Mouse (Mus musculus) heart, adult 10 weeks (tissue): ENCODE measurements around the gene Dmac2. TPM values are rescaled to one million over a fixed set of nuclear protein-coding genes. Genes with fewer than 3 reads are reported as not detected.

ENCODE experiments used
- polyA plus RNA-seq: library from polyadenylated mRNA; stranded (reverse); fragments of 350-450 nt; fragmentation: Illumina TruSeq; extraction: RNeasy Lipid Tissue Mini Kit (QIAGEN cat#74804); gene quantifications from one replicate; pipeline ENCODE4 v1.2.3, GENCODE M21; 2014; ENCODE audit warnings: low read depth, low replicate concordance

The Dmac2 gene
- polyA plus RNA-seq, result 79.6 TPM

DNA sequence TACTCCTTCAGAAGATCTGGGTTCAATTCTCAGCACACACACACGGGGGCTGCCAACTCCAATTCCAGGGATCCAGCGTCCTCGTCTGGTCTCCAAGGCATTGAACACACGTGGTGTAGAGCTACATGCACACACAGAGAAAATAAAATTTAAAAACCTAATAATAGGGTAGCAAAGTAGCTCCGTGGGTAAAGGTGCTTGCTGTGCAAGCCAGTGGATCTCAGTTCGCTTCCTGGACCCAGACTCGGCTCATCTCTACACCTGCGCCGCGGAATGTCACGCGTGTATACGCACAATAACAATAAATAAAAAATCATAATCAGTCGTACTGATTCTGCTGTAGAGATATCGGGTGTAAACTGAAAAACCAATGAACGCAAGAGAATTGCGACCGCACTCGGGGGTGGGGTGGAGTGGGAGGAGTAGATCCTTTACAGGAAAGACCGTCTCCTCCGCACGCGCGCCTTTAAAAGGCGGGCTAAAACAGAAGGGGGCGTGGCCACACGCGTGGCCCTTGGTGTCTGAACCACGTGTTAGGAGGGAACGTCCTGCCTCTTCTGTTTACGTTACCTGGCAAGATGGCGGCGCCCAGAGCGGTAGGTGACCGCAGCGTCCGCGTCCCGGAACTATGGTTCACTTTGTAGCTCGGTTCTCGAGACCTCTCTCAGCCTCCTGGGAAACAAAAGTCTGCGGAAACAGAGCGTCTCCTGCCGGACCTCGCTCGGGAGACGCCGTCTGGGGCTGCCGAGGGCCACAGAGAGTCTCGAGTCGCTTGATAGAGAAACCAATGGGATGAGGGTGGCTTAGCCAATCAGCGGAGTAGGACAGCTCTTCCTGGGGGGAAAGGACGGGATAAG, at the start of gene Dmac2:
Dmac2 (plus strand) TSS at position 550 of the 857 bp plus-strand sequence.

DNA sequence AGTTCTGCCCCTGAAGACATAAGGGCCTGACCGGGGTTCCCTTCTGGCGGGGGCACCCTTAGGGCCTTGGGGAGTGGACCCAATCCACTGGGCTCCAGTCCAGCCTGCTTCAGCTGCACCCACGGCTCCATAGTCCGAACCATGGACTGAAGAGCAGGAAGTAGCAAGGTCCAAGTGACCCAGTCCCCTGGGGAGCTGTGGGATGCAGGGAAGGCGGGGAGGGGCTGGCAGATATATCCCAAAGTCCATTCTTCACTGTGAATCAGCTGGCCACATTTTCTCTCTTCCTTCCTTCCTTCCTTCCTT, 3.6 kb upstream of the Dmac2 start, which contains the start of gene Erich4:
Erich4 (minus strand) TSS at position 187 of the 306 bp plus-strand sequence.

DNA sequence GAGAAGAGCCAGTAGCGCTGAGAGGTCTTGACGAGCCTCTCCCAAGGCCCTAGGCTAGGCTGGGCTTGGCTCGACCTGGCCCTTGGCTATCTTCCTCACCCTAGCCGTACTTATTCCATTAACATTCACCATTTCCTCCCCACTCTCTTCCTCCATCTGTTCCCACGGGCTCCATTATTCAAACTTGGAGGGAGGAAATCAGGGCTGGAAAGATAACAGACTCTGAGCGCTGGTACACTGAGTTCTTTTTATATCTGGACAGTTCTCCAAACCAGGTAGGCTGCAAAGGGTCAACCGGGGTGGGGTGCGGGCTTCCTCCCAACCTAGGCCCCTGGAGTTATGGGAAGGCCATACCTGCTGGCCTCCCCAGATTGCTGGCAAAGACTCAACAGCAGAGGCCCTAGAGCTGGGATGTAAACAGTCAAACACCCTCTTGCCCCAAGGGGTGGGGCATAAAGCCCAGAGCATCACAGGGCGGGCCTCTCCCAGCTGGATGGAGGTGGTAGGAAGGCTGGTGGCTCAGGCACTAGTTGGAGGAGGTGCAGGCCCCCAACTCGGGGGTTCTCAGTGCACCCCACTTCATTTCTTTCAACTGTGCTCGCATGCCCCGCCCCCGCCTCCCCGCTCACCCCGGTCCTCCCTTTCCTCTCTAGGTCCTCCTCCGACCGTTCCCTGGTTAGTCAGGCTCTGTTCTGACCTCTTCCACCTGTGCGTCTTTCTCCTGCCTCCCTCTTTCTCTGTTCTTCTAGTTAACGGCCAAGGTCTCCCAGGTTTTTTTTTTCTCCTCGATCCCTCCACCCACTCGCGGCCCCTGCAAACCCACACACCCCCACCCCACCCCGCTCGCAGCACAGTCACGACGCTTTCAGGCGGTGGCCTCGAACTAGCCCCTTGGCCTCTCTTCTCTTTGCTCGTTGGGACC, 7.6 kb downstream of the Dmac2 start, which contains the start of gene B3gnt8:
B3gnt8 (plus strand) TSS at position 146 of the 922 bp plus-strand sequence.

DNA sequence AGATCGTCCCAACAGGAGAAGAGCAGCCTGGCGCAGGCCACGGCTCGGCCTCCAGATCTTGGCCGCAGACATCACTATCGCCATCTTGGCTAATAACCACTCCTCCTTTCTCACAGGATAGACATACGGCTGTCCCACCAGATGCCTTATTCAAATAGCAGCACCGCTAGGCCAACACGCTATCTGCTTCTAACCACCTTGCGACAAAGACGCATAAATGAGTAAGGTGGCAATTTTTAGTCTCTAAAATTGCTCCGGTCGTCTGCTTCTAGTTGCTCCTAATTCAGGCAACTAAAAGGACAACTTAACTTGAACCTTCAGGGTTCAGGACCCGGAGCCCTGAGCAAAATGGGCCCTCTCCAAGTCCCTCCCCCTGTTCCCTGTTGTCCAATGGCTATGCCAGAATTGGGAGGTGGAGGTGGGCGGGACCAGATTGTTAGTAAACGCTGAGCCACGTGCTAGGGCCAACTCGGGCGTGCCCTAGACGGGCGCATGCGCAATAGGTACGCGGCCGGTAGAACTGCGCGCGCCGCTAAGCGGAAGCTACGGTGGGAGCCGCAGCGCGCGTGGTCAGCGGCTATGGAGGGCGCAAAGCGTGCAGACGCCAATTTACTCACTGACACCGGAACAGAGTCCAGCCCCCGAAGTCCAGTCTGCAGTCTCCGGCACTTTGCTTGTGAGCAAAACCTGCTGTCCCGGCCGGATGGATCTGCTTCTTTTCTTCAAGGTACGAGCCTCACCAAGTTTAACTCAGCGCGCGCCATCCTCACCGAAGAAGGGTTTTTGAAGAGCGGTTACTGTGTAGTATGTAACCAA, 39.7 kb downstream of the Dmac2 start, which contains the start of the genes Bckdha and Exosc5:
Bckdha (minus strand) TSS at position 325 of the 816 bp plus-strand sequence.
Exosc5 (plus strand) TSS at position 508 of the 816 bp plus-strand sequence.

DNA sequence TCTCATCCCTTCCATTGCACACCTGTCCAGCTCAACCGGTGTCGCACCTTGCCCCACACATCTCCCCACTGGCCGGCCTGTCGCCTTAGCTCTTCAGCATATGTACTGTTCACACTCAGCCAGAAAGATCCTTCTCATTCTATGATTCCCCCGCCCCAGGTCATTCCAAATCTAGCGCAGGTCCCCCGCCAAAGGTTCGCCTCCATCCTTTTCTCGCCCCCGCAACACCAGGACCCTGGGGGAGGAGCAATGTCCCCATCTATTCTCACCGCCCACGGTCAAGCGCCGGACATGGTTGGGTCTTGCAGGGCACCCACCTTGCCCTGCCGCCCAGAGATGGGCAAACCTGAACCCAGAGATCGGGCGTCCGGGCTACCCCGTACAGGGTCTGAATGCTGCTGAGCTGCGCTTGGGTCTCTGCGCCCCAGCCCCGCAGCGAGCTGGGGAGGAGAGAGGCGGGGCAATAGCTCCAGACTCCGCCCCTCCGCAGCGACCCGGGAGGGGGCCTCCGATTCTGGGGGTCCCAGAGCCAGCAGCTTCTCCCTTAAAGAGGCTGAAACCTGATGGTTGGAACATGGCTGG, 55.6 kb downstream of the Dmac2 start, which contains the start of gene Tmem91:
Tmem91 (minus strand) TSS at position 448 of the 582 bp plus-strand sequence.

Other genes with a start within 250 kb of the Dmac2 start
- gene Cnfn, start 249.7 kb upstream of the Dmac2 start, polyA plus RNA-seq, result not detected
- gene Lipe, start 220.7 kb upstream of the Dmac2 start, polyA plus RNA-seq, result 50.7 TPM
- gene Cxcl17, start 206.5 kb upstream of the Dmac2 start, polyA plus RNA-seq, result not detected
- 17.6 TPM for gene Ceacam1, start 141.8 kb upstream of the Dmac2 start, polyA plus RNA-seq
- 0.58 TPM for gene Ceacam2, start 79.6 kb upstream of the Dmac2 start, polyA plus RNA-seq
- not detected for gene Erich4, start 3.5 kb upstream of the Dmac2 start, polyA plus RNA-seq
- 3.3 TPM for gene B3gnt8, start 7.2 kb downstream of the Dmac2 start, polyA plus RNA-seq
- 283 TPM for gene Bckdha, start 39.6 kb downstream of the Dmac2 start, polyA plus RNA-seq
- 14.5 TPM for gene Exosc5, start 39.8 kb downstream of the Dmac2 start, polyA plus RNA-seq
- gene Tmem91, start 55.8 kb downstream of the Dmac2 start, polyA plus RNA-seq, result not detected
- gene B9d2, start 61.4 kb downstream of the Dmac2 start, polyA plus RNA-seq, result 19.8 TPM
- gene Tgfb1, start 67.6 kb downstream of the Dmac2 start, polyA plus RNA-seq, result 14.2 TPM
- 41.6 TPM for gene Ccdc97, start 99.7 kb downstream of the Dmac2 start, polyA plus RNA-seq
- gene Hnrnpul1, start 135.3 kb downstream of the Dmac2 start, polyA plus RNA-seq, result 43.9 TPM
- gene Axl, start 169.3 kb downstream of the Dmac2 start, polyA plus RNA-seq, result 58.4 TPM
- gene Cyp2s1, start 197.5 kb downstream of the Dmac2 start, polyA plus RNA-seq, result 4.8 TPM